Mouse (Mus musculus): ENCODE measurements around the gene Usp32.

DNA sequence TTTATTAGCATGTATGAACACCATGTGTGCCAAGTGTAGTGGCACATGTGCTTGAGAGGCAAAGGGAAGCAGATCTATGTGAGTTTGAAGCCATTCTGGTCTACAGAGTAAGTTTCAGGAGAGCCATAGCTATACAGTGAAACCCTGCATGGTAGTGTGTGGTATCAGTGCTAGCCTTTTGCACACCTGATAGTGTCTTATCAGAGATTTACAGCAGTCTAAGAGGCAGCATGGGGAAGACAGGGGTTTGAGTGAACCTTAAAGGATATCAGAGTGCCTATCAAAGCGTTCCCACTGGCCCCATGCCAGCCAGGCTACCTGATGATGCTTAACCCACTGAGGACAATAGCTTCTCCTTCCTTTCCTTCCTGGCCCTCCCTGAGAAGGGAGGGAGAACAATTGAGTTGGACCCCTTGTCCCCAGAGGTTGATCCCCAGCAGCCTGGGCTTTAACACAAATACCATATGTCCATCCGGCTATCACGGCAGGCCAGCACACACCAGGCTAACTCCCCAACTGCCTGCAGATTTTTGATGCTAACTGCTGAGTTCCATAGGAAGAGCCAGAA lies 162.5 kb downstream of the Usp32 start:
- TF ChIP-seq CTCF (IDR thresholded peaks at IDR 0.05; ENCODE audit: low read depth, low read length) (no peak), POLR2A (IDR thresholded peaks at IDR 0.05; ENCODE audit: insufficient read depth, low read length) (no peak)

Data from ES-Bruce4 (cell line).